Mouse (Mus musculus) ES-E14 (cell line): ENCODE measurements at regions not wholly inside any gene's neighbourhood (a gene's known extent, or its start where the extent isn't known, plus 50 kb on each side); places are given as distances from the start of the nearest gene placed in this dataset.

ENCODE experiments used
- HCFC1 ChIP-seq: IDR thresholded peaks from 2 replicates; pipeline ENCODE4 v1.6.1; 2012; ENCODE audit warnings: low read length, inconsistent platforms, borderline replicate concordance; ENCODE audit not compliant: insufficient read depth
- MAFK ChIP-seq: IDR thresholded peaks from 2 replicates; pipeline ENCODE4 v1.6.1; 2014; ENCODE audit warnings: mild to moderate bottlenecking, low read depth, low read length, inconsistent platforms; ENCODE audit not compliant: insufficient read depth
- ZC3H11A ChIP-seq: IDR thresholded peaks from 2 replicates; pipeline ENCODE4 v1.6.1; 2012; ENCODE audit warnings: low read depth, mild to moderate bottlenecking, inconsistent platforms, low read length, borderline replicate concordance

GRCm38 (mm10) chr9:41426698-41427097, 265.2 kb upstream of the Ubash3b start:
- TF ChIP-seq MAFK (no peak), ZC3H11A (no peak), HCFC1 (no peak)
